8 mouse cellular contexts compared by ENCODE assay signal in genomic region chr3:32616006-32616330, GRCm38 (mm10). TPM values are rescaled to one million over a fixed set of nuclear protein-coding genes. Genes with fewer than 3 reads are reported as not detected.
DNase-seq lines count a peak whose midpoint lies in the region; ATAC-seq and TF ChIP-seq lines count a peak whose summit lies in the region.

No protein-coding gene starts in this region.

- H3K4me3 ChIP-seq in erythroblast, embryonic 14.5 days (replicated peaks) = peak overlapping the region; percentile 65
- peak overlapping the region; percentile 84 for H3K4me3 ChIP-seq in testis, adult 2 months (ENCODE audit: control insufficient read depth, low read depth, low read length)
- H3K4me3 ChIP-seq in liver, embryonic 13.5 days (replicated peaks) = peak overlapping the region; percentile 70

- H3K27me3 ChIP-seq in erythroblast, embryonic 14.5 days (ENCODE audit: control insufficient read depth) = peaks cover 36% of the 10 kb centered on the region
- no peaks in the 10 kb centered on the region for H3K27me3 ChIP-seq in testis, adult 2 months (ENCODE audit: control insufficient read depth, insufficient read depth, low read length)
- H3K27me3 ChIP-seq in liver, embryonic 13.5 days = peaks cover 11% of the 10 kb centered on the region

- 4% methylated on average over 13 of the region's 14 CpGs for WGBS in liver, embryonic 13.5 days (ENCODE audit: insufficient replicate concordance)

- no peak for TF ChIP-seq POLR2A in testis, adult 2 months (IDR thresholded peaks at IDR 0.05; ENCODE audit: control insufficient read depth, low read depth, low read length)

- H3K9ac ChIP-seq in liver, embryonic 13.5 days = peak overlapping the region; percentile 70

- no peak overlapping the region for H3K27ac ChIP-seq in testis, adult 2 months (ENCODE audit: control insufficient read depth, insufficient read depth, low read depth, low read length)
- H3K27ac ChIP-seq in liver, embryonic 13.5 days = no peak overlapping the region

- ATAC-seq in erythroblast, adult 5-6 weeks (replicated peaks; ENCODE audit: low FRiP score, poor library complexity, severe bottlenecking) = no peak
- ATAC-seq in liver, embryonic 13.5 days (ENCODE audit: low read depth) = peak; percentile 32; the same call in 1 of the 2 replicates

- no peak for TF ChIP-seq CTCF in testis, adult 2 months (IDR thresholded peaks at IDR 0.05; ENCODE audit: control insufficient read depth, insufficient read depth, insufficient replicate concordance, low read depth, low read length)

- DNase-seq in testis, postnatal 14 days (ENCODE audit: low spot score) = no peak
- no peak for DNase-seq in liver, embryonic 13.5 days
- no peak for DNase-seq in ovary, adult 18-20 months (ENCODE audit: low spot score)
- DNase-seq in frontal cortex, postnatal 25 days (ENCODE audit: low spot score in 2 of 2) = no peak
- no peak for DNase-seq in spleen, postnatal 14 days (ENCODE audit: low spot score in 2 of 2)

- peaks cover 13% of the 10 kb centered on the region for H3K4me1 ChIP-seq in erythroblast, embryonic 14.5 days (ENCODE audit: control insufficient read depth)
- H3K4me1 ChIP-seq in testis, adult 2 months (ENCODE audit: control insufficient read depth, insufficient read depth, low read length) = peaks cover 9% of the 10 kb centered on the region
- peaks cover 15% of the 10 kb centered on the region for H3K4me1 ChIP-seq in liver, embryonic 13.5 days (replicated peaks)

- H3K9me3 ChIP-seq in erythroblast, embryonic 14.5 days (ENCODE audit: control insufficient read depth, low read length) = peaks cover 4% of the 10 kb centered on the region; the same call in 1 of the 2 replicates
- no peaks in the 10 kb centered on the region for H3K9me3 ChIP-seq in liver, embryonic 13.5 days (replicated peaks)

- no peaks in the 10 kb centered on the region for H3K36me3 ChIP-seq in erythroblast, embryonic 14.5 days (ENCODE audit: control insufficient read depth)
- H3K36me3 ChIP-seq in testis, adult 2 months (ENCODE audit: control insufficient read depth, insufficient read depth, low read length) = no peaks in the 10 kb centered on the region
- H3K36me3 ChIP-seq in liver, embryonic 13.5 days = no peaks in the 10 kb centered on the region

- peak overlapping the region; percentile 82 for H3K4me2 ChIP-seq in liver, embryonic 13.5 days

RNA-seq across cellular contexts. Expression of gene Gnb4, which starts 0.4 kb away (rescaled TPM):
- 0.05 and 0.07 TPM in 2 replicates for polyA plus RNA-seq in erythroblast, embryonic 14.5 days (2012)
- 4.0 and 4.2 TPM in 2 replicates for total RNA-seq in erythroblast, adult 5-6 weeks (2015; ENCODE audit: low replicate concordance)
- total RNA-seq in erythroblast, adult 5-6 weeks (2017; ENCODE audit: low replicate concordance) = 0.51 and 3.8 TPM in 2 replicates
- 1.9 and 2.8 TPM in 2 replicates for polyA plus RNA-seq in testis, adult 2 months (2012; rRNA removed)
- 10.7 and 12.2 TPM in 2 replicates for polyA plus RNA-seq in liver, embryonic 13.5 days (2015; fragmentation: Nextera tagmentation; extraction: Ambion mirVana)
